Mouse (Mus musculus): ENCODE results near the gene Hnrnpl. TPM values are rescaled to one million over a fixed set of nuclear protein-coding genes. Genes with fewer than 3 reads are reported as not detected.

Hnrnpl gene
- polyA plus RNA-seq, 1 experiment from 2014 or later = 142 TPM

GRCm38 (mm10) chr7:28771867-28772266 is 36.5 kb upstream of the Hnrnpl start:
- Histone ChIP-seq H3K27ac (ENCODE audit: low read length) (no peak overlapping the region), H3K4me2 (ENCODE audit: low read depth, low read length) (no peak overlapping the region), H3K36me3 (ENCODE audit: control insufficient read depth, insufficient read depth, low read length) (no peaks in the 10 kb centered on the region), H3K4me3 (ENCODE audit: low read length) (no peak overlapping the region), H3K27me3 (replicated peaks; ENCODE audit: control insufficient read depth, insufficient read depth, low read length) (no peaks in the 10 kb centered on the region), H3K9me3 (ENCODE audit: control insufficient read depth, low read length) (no peaks in the 10 kb centered on the region), H3K4me1 (ENCODE audit: control insufficient read depth, insufficient read depth, low read length) (peaks cover 7% of the 10 kb centered on the region), H3K9ac (ENCODE audit: low read depth, low read length) (no peak overlapping the region)
- ATAC-seq = no peak
- WGBS = 94% methylated on average over 11 of the region's 11 CpGs

- H3K9ac ChIP-seq (ENCODE audit: low read depth, low read length) = no peak overlapping the region
- H3K36me3 ChIP-seq (ENCODE audit: control insufficient read depth, insufficient read depth, low read length) = no peaks in the 10 kb centered on the region
- no peaks in the 10 kb centered on the region for H3K9me3 ChIP-seq (ENCODE audit: control insufficient read depth, low read length)
- H3K27ac ChIP-seq (ENCODE audit: low read length) = no peak overlapping the region
- H3K27me3 ChIP-seq (replicated peaks; ENCODE audit: control insufficient read depth, insufficient read depth, low read length) = no peaks in the 10 kb centered on the region
- no peak overlapping the region for H3K4me3 ChIP-seq (ENCODE audit: low read length)
- H3K4me1 ChIP-seq (ENCODE audit: control insufficient read depth, insufficient read depth, low read length) = no peaks in the 10 kb centered on the region
- ATAC-seq = no peak
- no peak overlapping the region for H3K4me2 ChIP-seq (ENCODE audit: low read depth, low read length)
- WGBS = 79% methylated on average over 3 of the region's 3 CpGs
Observed at GRCm38 (mm10) chr7:28773163-28773562, 35.2 kb upstream of the Hnrnpl start.

DNA sequence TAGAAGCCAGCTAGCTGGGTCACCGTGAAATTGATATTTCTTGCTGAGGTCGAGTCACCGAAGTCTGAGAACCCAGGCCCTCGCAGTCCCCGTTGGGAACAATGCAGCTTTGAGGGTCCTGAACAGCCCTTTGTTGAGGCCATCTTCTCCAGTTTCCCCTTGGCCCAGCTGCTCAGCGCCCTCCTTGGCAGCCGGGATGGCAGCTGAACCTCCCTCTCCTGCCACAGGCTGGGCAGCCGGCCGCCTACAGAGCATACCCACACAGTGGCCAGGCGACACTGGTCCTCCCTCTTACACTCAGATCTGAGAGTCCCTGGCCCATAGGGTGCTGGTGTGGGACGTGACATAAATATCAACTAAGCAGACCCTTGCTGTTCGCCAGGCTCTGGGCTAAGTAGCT is 34.2 kb upstream of the Hnrnpl start:
- no peaks in the 10 kb centered on the region for H3K4me1 ChIP-seq (ENCODE audit: control insufficient read depth, insufficient read depth, low read length)
- ATAC-seq = no peak
- no peaks in the 10 kb centered on the region for H3K9me3 ChIP-seq (ENCODE audit: control insufficient read depth, low read length)
- H3K27me3 ChIP-seq (replicated peaks; ENCODE audit: control insufficient read depth, insufficient read depth, low read length) = no peaks in the 10 kb centered on the region
- 76% methylated on average over 12 of the region's 12 CpGs for WGBS
- H3K36me3 ChIP-seq (ENCODE audit: control insufficient read depth, insufficient read depth, low read length) = no peaks in the 10 kb centered on the region
- H3K4me3 ChIP-seq (ENCODE audit: low read length) = no peak overlapping the region
- no peak overlapping the region for H3K9ac ChIP-seq (ENCODE audit: low read depth, low read length)
- H3K27ac ChIP-seq (ENCODE audit: low read length) = no peak overlapping the region
- H3K4me2 ChIP-seq (ENCODE audit: low read depth, low read length) = no peak overlapping the region

- Histone ChIP-seq H3K27ac (ENCODE audit: low read length) (no peak overlapping the region), H3K36me3 (ENCODE audit: control insufficient read depth, insufficient read depth, low read length) (no peaks in the 10 kb centered on the region), H3K4me3 (ENCODE audit: low read length) (no peak overlapping the region), H3K9me3 (ENCODE audit: control insufficient read depth, low read length) (no peaks in the 10 kb centered on the region), H3K4me2 (ENCODE audit: low read depth, low read length) (no peak overlapping the region), H3K4me1 (ENCODE audit: control insufficient read depth, insufficient read depth, low read length) (peaks cover under 1% of the 10 kb centered on the region; the same call in 1 of the 2 replicates), H3K27me3 (replicated peaks; ENCODE audit: control insufficient read depth, insufficient read depth, low read length) (no peaks in the 10 kb centered on the region), H3K9ac (ENCODE audit: low read depth, low read length) (no peak overlapping the region)
- ATAC-seq = no peak
- WGBS = 91% methylated on average over 7 of the region's 7 CpGs
Observed at GRCm38 (mm10) chr7:28775129-28775528, 33.2 kb upstream of the Hnrnpl start.

- Histone ChIP-seq H3K4me3 (ENCODE audit: low read length) (no peak overlapping the region), H3K27ac (ENCODE audit: low read length) (no peak overlapping the region), H3K9ac (ENCODE audit: low read depth, low read length) (no peak overlapping the region), H3K27me3 (replicated peaks; ENCODE audit: control insufficient read depth, insufficient read depth, low read length) (no peaks in the 10 kb centered on the region), H3K36me3 (ENCODE audit: control insufficient read depth, insufficient read depth, low read length) (peaks cover 5% of the 10 kb centered on the region; the same call in 1 of the 2 replicates), H3K4me1 (ENCODE audit: control insufficient read depth, insufficient read depth, low read length) (peaks cover 5% of the 10 kb centered on the region; the same call in 1 of the 2 replicates), H3K4me2 (ENCODE audit: low read depth, low read length) (no peak overlapping the region), H3K9me3 (ENCODE audit: control insufficient read depth, low read length) (no peaks in the 10 kb centered on the region)
- ATAC-seq = no peak
- 79% methylated on average over 9 of the region's 9 CpGs for WGBS
Observed at GRCm38 (mm10) chr7:28778825-28779224, 29.5 kb upstream of the Hnrnpl start.

GRCm38 (mm10) chr7:28780067-28780658 is 28.2 kb upstream of the Hnrnpl start:
- ATAC-seq = peak; percentile 78
- Histone ChIP-seq H3K27me3 (replicated peaks; ENCODE audit: control insufficient read depth, insufficient read depth, low read length) (no peaks in the 10 kb centered on the region), H3K9me3 (ENCODE audit: control insufficient read depth, low read length) (no peaks in the 10 kb centered on the region), H3K4me2 (ENCODE audit: low read depth, low read length) (no peak overlapping the region), H3K4me1 (ENCODE audit: control insufficient read depth, insufficient read depth, low read length) (peaks cover 5% of the 10 kb centered on the region; the same call in 1 of the 2 replicates), H3K36me3 (ENCODE audit: control insufficient read depth, insufficient read depth, low read length) (peaks cover 5% of the 10 kb centered on the region; the same call in 1 of the 2 replicates), H3K4me3 (ENCODE audit: low read length) (no peak overlapping the region), H3K9ac (ENCODE audit: low read depth, low read length) (peak overlapping the region; percentile 55), H3K27ac (ENCODE audit: low read length) (peak overlapping the region; percentile 61)
- 45% methylated on average over 6 of the region's 6 CpGs for WGBS

DNA sequence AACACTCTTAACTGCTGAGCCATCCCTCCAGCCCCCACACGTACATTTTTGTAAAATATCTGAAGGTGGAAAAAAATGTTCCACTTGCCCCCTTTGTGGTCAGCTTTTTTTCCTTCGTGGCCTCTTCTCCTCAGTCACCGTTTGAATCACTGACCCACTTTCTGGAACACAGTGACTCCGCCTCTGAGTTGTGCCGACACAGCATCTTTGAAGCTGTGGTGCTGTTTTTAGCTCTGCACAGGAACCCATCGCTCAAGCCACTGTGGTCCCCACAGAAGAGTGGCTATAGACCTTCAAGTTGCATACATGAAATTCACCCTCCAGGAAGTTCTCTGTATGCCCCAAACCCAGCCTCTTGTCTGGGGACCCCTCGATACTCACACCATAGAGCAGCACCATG is 27.5 kb upstream of the Hnrnpl start:
- 80% methylated on average over 7 of the region's 7 CpGs for WGBS
- no peaks in the 10 kb centered on the region for H3K27me3 ChIP-seq (replicated peaks; ENCODE audit: control insufficient read depth, insufficient read depth, low read length)
- peaks cover 5% of the 10 kb centered on the region; the same call in 1 of the 2 replicates for H3K36me3 ChIP-seq (ENCODE audit: control insufficient read depth, insufficient read depth, low read length)
- no peak for ATAC-seq
- no peaks in the 10 kb centered on the region for H3K9me3 ChIP-seq (ENCODE audit: control insufficient read depth, low read length)
- H3K9ac ChIP-seq (ENCODE audit: low read depth, low read length) = peak overlapping the region; percentile 55; the same call in 1 of the 2 replicates
- peak overlapping the region; percentile 61; the same call in 1 of the 2 replicates for H3K27ac ChIP-seq (ENCODE audit: low read length)
- peaks cover 5% of the 10 kb centered on the region; the same call in 1 of the 2 replicates for H3K4me1 ChIP-seq (ENCODE audit: control insufficient read depth, insufficient read depth, low read length)
- H3K4me2 ChIP-seq (ENCODE audit: low read depth, low read length) = no peak overlapping the region
- H3K4me3 ChIP-seq (ENCODE audit: low read length) = no peak overlapping the region

DNA sequence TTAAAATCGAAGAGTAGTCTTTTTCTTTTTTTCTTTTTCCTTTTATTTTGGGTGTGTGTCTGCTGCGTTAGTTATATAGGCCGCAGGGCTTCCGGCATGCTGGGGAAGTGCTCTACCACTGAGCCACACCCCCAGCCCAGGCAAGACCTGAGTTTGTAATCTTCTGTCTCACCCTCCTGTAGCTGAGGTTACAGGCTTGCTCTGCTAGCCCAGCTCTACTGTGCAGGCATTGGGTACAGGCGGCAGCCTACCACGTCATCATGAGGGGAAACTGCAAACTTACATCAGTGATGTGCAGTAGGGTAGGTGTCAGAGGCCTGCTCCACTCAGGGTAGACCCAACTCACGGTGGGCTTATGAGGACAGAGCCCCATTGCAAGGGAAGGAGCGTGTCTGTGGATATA is 27.1 kb upstream of the Hnrnpl start:
- Histone ChIP-seq H3K9me3 (ENCODE audit: control insufficient read depth, low read length) (no peaks in the 10 kb centered on the region), H3K36me3 (ENCODE audit: control insufficient read depth, insufficient read depth, low read length) (peaks cover 5% of the 10 kb centered on the region; the same call in 1 of the 2 replicates), H3K4me2 (ENCODE audit: low read depth, low read length) (no peak overlapping the region), H3K27me3 (replicated peaks; ENCODE audit: control insufficient read depth, insufficient read depth, low read length) (no peaks in the 10 kb centered on the region), H3K4me3 (ENCODE audit: low read length) (no peak overlapping the region), H3K4me1 (ENCODE audit: control insufficient read depth, insufficient read depth, low read length) (peaks cover 5% of the 10 kb centered on the region; the same call in 1 of the 2 replicates), H3K9ac (ENCODE audit: low read depth, low read length) (no peak overlapping the region), H3K27ac (ENCODE audit: low read length) (no peak overlapping the region)
- WGBS = 93% methylated on average over 8 of the region's 8 CpGs
- ATAC-seq = 0 out of 2 replicates have a peak, but pooled peaks have one; percentile 12

DNA sequence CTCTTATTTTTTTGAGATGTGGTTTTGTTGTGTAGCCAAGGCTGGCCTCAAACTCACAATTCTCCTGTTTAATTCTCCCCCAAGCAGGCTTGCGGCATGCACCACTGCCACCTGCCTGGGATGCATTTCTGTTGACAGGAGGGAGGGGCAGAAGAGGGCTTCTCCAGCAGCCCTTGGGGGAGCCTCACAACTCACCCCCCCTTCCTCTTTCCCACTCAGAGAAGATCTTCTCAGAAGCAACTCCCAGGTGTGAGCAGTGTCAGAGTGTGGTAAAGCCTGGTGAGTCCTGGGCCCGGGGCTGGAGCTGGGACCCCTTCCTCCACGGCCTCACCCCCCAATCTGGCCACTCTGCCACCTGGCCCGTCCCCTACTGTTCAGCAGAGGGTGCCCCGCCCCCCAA is 23.2 kb upstream of the Hnrnpl start:
- Histone ChIP-seq H3K4me2 (ENCODE audit: low read depth, low read length) (no peak overlapping the region), H3K9ac (ENCODE audit: low read depth, low read length) (no peak overlapping the region), H3K27me3 (replicated peaks; ENCODE audit: control insufficient read depth, insufficient read depth, low read length) (no peaks in the 10 kb centered on the region), H3K4me3 (ENCODE audit: low read length) (no peak overlapping the region), H3K36me3 (ENCODE audit: control insufficient read depth, insufficient read depth, low read length) (peaks cover 5% of the 10 kb centered on the region; the same call in 1 of the 2 replicates), H3K4me1 (ENCODE audit: control insufficient read depth, insufficient read depth, low read length) (peaks cover 10% of the 10 kb centered on the region), H3K9me3 (ENCODE audit: control insufficient read depth, low read length) (no peaks in the 10 kb centered on the region), H3K27ac (ENCODE audit: low read length) (no peak overlapping the region)
- WGBS = 73% methylated on average over 5 of the region's 5 CpGs
- no peak for ATAC-seq

All from intestine, embryonic 16.5 days (tissue).